10 mouse cellular contexts compared by ENCODE assay signal in the genomic region with DNA sequence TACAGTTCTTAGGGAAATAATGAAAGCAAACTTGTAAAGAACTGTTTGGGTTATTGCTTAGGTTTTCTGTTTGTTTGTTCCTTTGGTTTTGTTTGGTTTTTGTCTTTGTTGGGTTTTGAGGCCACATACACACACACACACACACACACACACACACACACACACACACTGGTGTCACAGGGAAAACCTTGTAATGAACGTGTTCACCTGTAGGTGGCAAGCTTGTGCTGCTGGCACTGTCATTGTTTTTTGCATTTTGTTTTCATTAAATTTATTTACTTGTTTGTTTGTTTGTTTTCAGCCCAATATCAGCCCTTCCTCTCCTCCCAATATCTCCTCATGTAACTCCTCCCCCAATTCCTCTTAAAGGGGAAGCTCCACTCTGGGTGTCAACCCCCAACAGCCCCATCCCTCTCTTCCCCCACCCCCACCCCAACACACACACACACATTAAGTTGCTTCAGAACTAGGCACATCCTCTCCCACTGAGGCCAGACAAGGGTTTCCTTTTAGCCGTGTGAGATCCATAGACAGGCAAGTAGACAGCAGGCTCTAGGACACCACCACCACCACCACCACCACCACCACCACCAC. TPM values are rescaled to one million over a fixed set of nuclear protein-coding genes. Genes with fewer than 3 reads are reported as not detected.
DNase-seq lines count a peak whose midpoint lies in the region; ATAC-seq and TF ChIP-seq lines count a peak whose summit lies in the region.
"Had no signal": no experiment of that assay in that cellular context is flagged by ENCODE, and none has a peak within 500 bp of the region (broad histone marks: within the 10 kb centered on the region; RNA-seq: fewer than 3 reads in every experiment).

No protein-coding gene starts in this region.

- no peak for TF ChIP-seq POLR2A in heart, adult 2 months (IDR thresholded peaks at IDR 0.05; ENCODE audit: insufficient read depth, low read depth, low read length)

- intact Hi-C loops in heart, adult 2 months (cut with DNase I), result loop anchor here (10.0 kb wide), 1 partner anchor 523 kb away; no protein-coding TSS in a partner anchor

- no peak for TF ChIP-seq EP300 in heart, adult 2 months (IDR thresholded peaks at IDR 0.05; ENCODE audit: insufficient read depth, low read depth, low read length)
- TF ChIP-seq EP300 in stomach, postnatal 0 days (optimal IDR thresholded peaks at IDR 0.05), result no peak

- TF ChIP-seq CTCF in heart, adult 2 months (IDR thresholded peaks at IDR 0.05), result peak; percentile 48
- peak; percentile 57 for TF ChIP-seq CTCF in forebrain, postnatal 0 days (IDR thresholded peaks at IDR 0.05; ENCODE audit: low read depth)
- peak; percentile 67 for TF ChIP-seq CTCF in stomach, postnatal 0 days (IDR thresholded peaks at IDR 0.05; ENCODE audit: low read depth)

- no peaks in the 10 kb centered on the region for H3K36me3 ChIP-seq in heart, adult 2 months (ENCODE audit: control insufficient read depth, insufficient read depth, low read length)
- no peaks in the 10 kb centered on the region for H3K36me3 ChIP-seq in heart, embryonic 12.5 days
- H3K36me3 ChIP-seq in neural tube, embryonic 11.5 days (ENCODE audit: control insufficient read depth, insufficient read depth, low read length), result no peaks in the 10 kb centered on the region
- no peaks in the 10 kb centered on the region for H3K36me3 ChIP-seq in forebrain, postnatal 0 days (ENCODE audit: insufficient read depth)
- H3K36me3 ChIP-seq in stomach, postnatal 0 days (ENCODE audit: control insufficient read depth, insufficient read depth, low read length), result no peaks in the 10 kb centered on the region

- no peak overlapping the region for H3K4me3 ChIP-seq in heart, adult 2 months
- H3K4me3 ChIP-seq in heart, embryonic 12.5 days, result no peak overlapping the region
- H3K4me3 ChIP-seq in neural tube, embryonic 11.5 days (ENCODE audit: low read depth, low read length), result no peak overlapping the region
- no peak overlapping the region for H3K4me3 ChIP-seq in forebrain, postnatal 0 days (ENCODE audit: low read depth, low read length)
- no peak overlapping the region for H3K4me3 ChIP-seq in stomach, postnatal 0 days (ENCODE audit: low read depth, low read length)

- no peaks in the 10 kb centered on the region for H3K79me2 ChIP-seq in heart, adult 2 months (replicated peaks; ENCODE audit: control insufficient read depth, insufficient read depth, low read length)

- 26% methylated on average over 2 of the region's 2 CpGs for WGBS in heart, adult 2 months
- 16% methylated on average over 2 of the region's 2 CpGs for WGBS in heart, embryonic 12.5 days
- WGBS in neural tube, embryonic 11.5 days, result 8% methylated on average over 2 of the region's 2 CpGs
- 30% methylated on average over 2 of the region's 2 CpGs for WGBS in forebrain, postnatal 0 days
- WGBS in stomach, postnatal 0 days, result 30% methylated on average over 2 of the region's 2 CpGs

- H3K4me2 ChIP-seq in heart, embryonic 12.5 days, result no peak overlapping the region
- no peak overlapping the region for H3K4me2 ChIP-seq in neural tube, embryonic 11.5 days (ENCODE audit: low read depth)
- no peak overlapping the region for H3K4me2 ChIP-seq in forebrain, postnatal 0 days (ENCODE audit: low read depth)
- no peak overlapping the region for H3K4me2 ChIP-seq in stomach, postnatal 0 days (replicated peaks; ENCODE audit: low read depth)

- no peak overlapping the region for H3K9ac ChIP-seq in heart, adult 2 months (ENCODE audit: low read depth, low read length)
- no peak overlapping the region for H3K9ac ChIP-seq in heart, embryonic 12.5 days
- H3K9ac ChIP-seq in neural tube, embryonic 11.5 days (ENCODE audit: low read length), result no peak overlapping the region
- no peak overlapping the region for H3K9ac ChIP-seq in forebrain, postnatal 0 days
- H3K9ac ChIP-seq in stomach, postnatal 0 days (ENCODE audit: low read length), result no peak overlapping the region

- no peaks in the 10 kb centered on the region for H3K9me3 ChIP-seq in heart, embryonic 12.5 days (replicated peaks)
- no peaks in the 10 kb centered on the region for H3K9me3 ChIP-seq in neural tube, embryonic 11.5 days (ENCODE audit: control insufficient read depth, low read length)
- no peaks in the 10 kb centered on the region for H3K9me3 ChIP-seq in forebrain, postnatal 0 days (ENCODE audit: low read length)
- H3K9me3 ChIP-seq in stomach, postnatal 0 days (ENCODE audit: control insufficient read depth, low read length), result no peaks in the 10 kb centered on the region

- DNase-seq in heart, adult 2 months, result no peak
- DNase-seq in neural tube, embryonic 11.5 days (ENCODE audit: low spot score), result no peak
- DNase-seq in neural tube, embryonic 10.5 days (ENCODE audit: extremely low spot score, low spot score), result no peak
- DNase-seq in forebrain, postnatal 0 days, result no peak
- DNase-seq in stomach, postnatal 0 days (ENCODE audit: low spot score), result no peak
- no peak for DNase-seq in heart, adult 9 months (ENCODE audit: low spot score in 2 of 2)
- DNase-seq in gastrocnemius, postnatal 4 days (ENCODE audit: low spot score in 2 of 2), result no peak

- H3K4me1 ChIP-seq in heart, adult 2 months (ENCODE audit: control insufficient read depth, insufficient read depth, low read length), result no peaks in the 10 kb centered on the region
- no peaks in the 10 kb centered on the region for H3K4me1 ChIP-seq in heart, embryonic 12.5 days (replicated peaks)
- H3K4me1 ChIP-seq in neural tube, embryonic 11.5 days (ENCODE audit: control insufficient read depth, insufficient read depth, low read length), result no peaks in the 10 kb centered on the region
- H3K4me1 ChIP-seq in forebrain, postnatal 0 days (ENCODE audit: insufficient read depth), result no peaks in the 10 kb centered on the region
- H3K4me1 ChIP-seq in stomach, postnatal 0 days (replicated peaks; ENCODE audit: control insufficient read depth, insufficient read depth), result no peaks in the 10 kb centered on the region

- no peak overlapping the region for H3K27ac ChIP-seq in heart, adult 2 months
- H3K27ac ChIP-seq in heart, embryonic 12.5 days (ENCODE audit: poor library complexity, severe bottlenecking), result no peak overlapping the region
- no peak overlapping the region for H3K27ac ChIP-seq in neural tube, embryonic 11.5 days (ENCODE audit: low read depth, low read length)
- H3K27ac ChIP-seq in forebrain, postnatal 0 days (ENCODE audit: low read depth, low read length), result no peak overlapping the region
- no peak overlapping the region for H3K27ac ChIP-seq in stomach, postnatal 0 days (replicated peaks)

- H3K27me3 ChIP-seq in heart, adult 2 months (ENCODE audit: control insufficient read depth, insufficient read depth, low read length), result peaks cover 2% of the 10 kb centered on the region; the same call in 1 of the 2 replicates
- 0 out of 2 replicates have a peak, but pooled peaks cover 6% of the 10 kb centered on the region for H3K27me3 ChIP-seq in heart, embryonic 12.5 days (replicated peaks)
- H3K27me3 ChIP-seq in neural tube, embryonic 11.5 days (ENCODE audit: control insufficient read depth, insufficient read depth, low read length), result no peaks in the 10 kb centered on the region
- H3K27me3 ChIP-seq in forebrain, postnatal 0 days (ENCODE audit: insufficient read depth, low read length), result no peaks in the 10 kb centered on the region
- no peaks in the 10 kb centered on the region for H3K27me3 ChIP-seq in stomach, postnatal 0 days (ENCODE audit: control insufficient read depth, insufficient read depth, low read length)

- ATAC-seq in heart, embryonic 12.5 days (ENCODE audit: insufficient number of reproducible peaks, low FRiP score), result no peak
- ATAC-seq in neural tube, embryonic 11.5 days (ENCODE audit: insufficient read depth, low FRiP score, low TSS enrichment), result peak; percentile 12; the same call in 1 of the 2 replicates
- no peak for ATAC-seq in forebrain, postnatal 0 days
- no peak for ATAC-seq in stomach, postnatal 0 days (ENCODE audit: low FRiP score, low TSS enrichment)

RNA-seq across cellular contexts. Expression of a gene that starts 13.0 kb away (rescaled TPM):
- not detected for total RNA-seq in heart, adult 2 months (2021)
- not detected in 2 replicates for polyA plus RNA-seq in heart, adult 2 months (2012; rRNA removed)
- polyA plus RNA-seq in heart, embryonic 12.5 days (2016; fragmentation: Nextera tagmentation; extraction: Ambion mirVana), result not detected in 2 replicates
- 3.4 and 3.9 TPM in 2 replicates for polyA plus RNA-seq in neural tube, embryonic 11.5 days (2014; fragmentation: Nextera tagmentation; extraction: Ambion mirVana)
- total RNA-seq in forebrain, postnatal 0 days (2014; rRNA removed), result 2.6 and 8.4 TPM in 2 replicates
- polyA plus RNA-seq in forebrain, postnatal 0 days (2015; fragmentation: Nextera tagmentation; extraction: Ambion mirVana), result 0.19 and 0.50 TPM in 2 replicates
- polyA plus RNA-seq in stomach, postnatal 0 days (2015; fragmentation: Nextera tagmentation; extraction: Ambion mirVana), result not detected in 2 replicates
- 1 to 10 TPM; 1.2 to 1.4 TPM for total RNA-seq in gastrocnemius, postnatal 4 days (2021)
- total RNA-seq: megakaryocyte, adult 5-6 weeks had no signal
- polyA plus RNA-seq: small intestine, adult 2 months had no signal
